Mouse (Mus musculus) forebrain, embryonic 16.5 days (tissue): ENCODE measurements at regions not wholly inside any gene's neighbourhood (a gene's known extent, or its start where the extent isn't known, plus 50 kb on each side); places are given as distances from the start of the nearest gene placed in this dataset.
A peak's percentile ranks its signal among the peaks of the same experiment; 100 is the strongest.
"Not testable (repeated sequence)": the region's sequence is repeated elsewhere in the genome, so short reads cannot be mapped to it uniquely, and the experiment has no call there.

ENCODE experiments used
- ATAC-seq: fragments of 200-750 bp; cut with Nextera tagmentation; 2 replicates; pipeline ENCODE4 v1.8.0; 2017; ENCODE audit warnings: mild to moderate bottlenecking, moderate library complexity
- H3K27ac ChIP-seq: fragments of 300-500 bp; sonication (generic); 2 replicates; pipeline ENCODE4 v1.5.1; 2014; ENCODE audit warnings: low read length, control low read depth
- H3K27me3 ChIP-seq: fragments of 300-500 bp; sonication (generic); replicated peaks from 2 replicates; pipeline ENCODE4 v1.6.1; 2014; ENCODE audit warnings: low read length; ENCODE audit not compliant: control insufficient read depth, insufficient read depth
- H3K36me3 ChIP-seq: fragments of 300-500 bp; sonication (generic); 2 replicates; pipeline ENCODE4 v1.6.1; 2014; ENCODE audit not compliant: control insufficient read depth, insufficient read depth
- H3K4me1 ChIP-seq: fragments of 300-500 bp; sonication (generic); replicated peaks from 2 replicates; pipeline ENCODE4 v1.6.1; 2014; ENCODE audit warnings: low read length; ENCODE audit not compliant: control insufficient read depth, insufficient read depth
- H3K4me2 ChIP-seq: fragments of 300-500 bp; sonication (generic); 2 replicates; pipeline ENCODE4 v1.6.1; 2014; ENCODE audit warnings: mild to moderate bottlenecking, low read length, control low read depth
- H3K4me3 ChIP-seq: fragments of 300-500 bp; sonication (generic); replicated peaks from 2 replicates; pipeline ENCODE4 v1.5.1; 2014; ENCODE audit warnings: mild to moderate bottlenecking, low read length, control low read depth
- H3K9ac ChIP-seq: fragments of 300-500 bp; sonication (generic); replicated peaks from 2 replicates; pipeline ENCODE4 v1.6.1; 2014; ENCODE audit warnings: low read depth, low read length, control low read depth
- H3K9me3 ChIP-seq: fragments of 300-500 bp; sonication (generic); 2 replicates; pipeline ENCODE4 v1.6.1; 2016; ENCODE audit warnings: low read length; ENCODE audit not compliant: control insufficient read depth
- WGBS: fragments of 180-500 bp; shearing (Covaris S2); extraction: QIAGEN DNeasy Blood & Tissue Kit; methylation state at CpG from one replicate; pipeline ENCODE4 v1.1.7; 2014; 5-methylcytosine and 5-hydroxymethylcytosine counted together

GRCm38 (mm10) chr13:69129056-69129620 is 129.8 kb upstream of the Adcy2 start:
- WGBS = 66% methylated on average over 8 of the region's 8 CpGs
- Histone ChIP-seq H3K27ac (no peak overlapping the region), H3K4me1 (no peaks in the 10 kb centered on the region), H3K27me3 (no peaks in the 10 kb centered on the region), H3K4me3 (no peak overlapping the region), H3K4me2 (no peak overlapping the region), H3K9ac (no peak overlapping the region), H3K36me3 (no peaks in the 10 kb centered on the region), H3K9me3 (no peaks in the 10 kb centered on the region)
- no peak for ATAC-seq

GRCm38 (mm10) chr13:69127522-69127921 is 128.2 kb upstream of the Adcy2 start:
- Histone ChIP-seq H3K9me3 (no peaks in the 10 kb centered on the region), H3K4me2 (no peak overlapping the region), H3K36me3 (no peaks in the 10 kb centered on the region), H3K27me3 (no peaks in the 10 kb centered on the region), H3K9ac (no peak overlapping the region), H3K27ac (no peak overlapping the region), H3K4me3 (no peak overlapping the region), H3K4me1 (no peaks in the 10 kb centered on the region)
- ATAC-seq = no peak
- 54% methylated on average over 3 of the region's 3 CpGs for WGBS

- 96% methylated on average over 8 of the region's 8 CpGs for WGBS
- H3K27me3 ChIP-seq, H3K9me3 ChIP-seq, H3K9ac ChIP-seq, H3K4me3 ChIP-seq, H3K4me2 ChIP-seq, ATAC-seq, H3K36me3 ChIP-seq, H3K4me1 ChIP-seq, H3K27ac ChIP-seq: not testable (repeated sequence)
Measured at GRCm38 (mm10) chr13:69118743-69119142, 119.4 kb upstream of the Adcy2 start.

GRCm38 (mm10) chr13:69109168-69109567 is 109.8 kb upstream of the Adcy2 start:
- no peaks in the 10 kb centered on the region for H3K9me3 ChIP-seq
- H3K4me1 ChIP-seq = no peaks in the 10 kb centered on the region
- no peak overlapping the region for H3K9ac ChIP-seq
- no peaks in the 10 kb centered on the region for H3K27me3 ChIP-seq
- ATAC-seq = no peak
- no peaks in the 10 kb centered on the region for H3K36me3 ChIP-seq
- no peak overlapping the region for H3K4me3 ChIP-seq
- no peak overlapping the region for H3K4me2 ChIP-seq
- no peak overlapping the region for H3K27ac ChIP-seq
- WGBS = 37% methylated on average over 2 of the region's 2 CpGs

GRCm38 (mm10) chr13:69086613-69087012 is 87.3 kb upstream of the Adcy2 start:
- Histone ChIP-seq H3K27ac (no peak overlapping the region), H3K4me2 (no peak overlapping the region), H3K9ac (no peak overlapping the region), H3K27me3 (no peaks in the 10 kb centered on the region), H3K4me3 (no peak overlapping the region), H3K36me3 (no peaks in the 10 kb centered on the region), H3K4me1 (no peaks in the 10 kb centered on the region), H3K9me3 (no peaks in the 10 kb centered on the region)
- WGBS = 50% methylated on average over 1 of the region's 1 CpGs
- no peak for ATAC-seq

GRCm38 (mm10) chr13:69070336-69070735 is 71.0 kb upstream of the Adcy2 start:
- no peak for ATAC-seq
- H3K9me3 ChIP-seq = no peaks in the 10 kb centered on the region

GRCm38 (mm10) chr13:69069817-69070216 is 70.5 kb upstream of the Adcy2 start:
- Histone ChIP-seq H3K4me1 (no peaks in the 10 kb centered on the region), H3K9me3 (no peaks in the 10 kb centered on the region), H3K36me3 (no peaks in the 10 kb centered on the region), H3K4me3 (no peak overlapping the region), H3K9ac (no peak overlapping the region), H3K4me2 (no peak overlapping the region), H3K27me3 (no peaks in the 10 kb centered on the region), H3K27ac (no peak overlapping the region)
- no peak for ATAC-seq
- WGBS = 88% methylated on average over 3 of the region's 3 CpGs

More at GRCm38 (mm10) chr13:69070336-69070735, 71.0 kb upstream of the Adcy2 start:
- Histone ChIP-seq H3K4me1 (no peaks in the 10 kb centered on the region), H3K27ac (no peak overlapping the region), H3K27me3 (no peaks in the 10 kb centered on the region), H3K9ac (no peak overlapping the region), H3K4me3 (no peak overlapping the region), H3K4me2 (no peak overlapping the region), H3K36me3 (no peaks in the 10 kb centered on the region)

GRCm38 (mm10) chr13:69066636-69067035 is 67.3 kb upstream of the Adcy2 start:
- no peaks in the 10 kb centered on the region for H3K27me3 ChIP-seq
- no peaks in the 10 kb centered on the region for H3K4me1 ChIP-seq
- H3K4me3 ChIP-seq = no peak overlapping the region
- WGBS = 86% methylated on average over 2 of the region's 2 CpGs
- H3K27ac ChIP-seq = no peak overlapping the region
- no peak overlapping the region for H3K4me2 ChIP-seq
- H3K9ac ChIP-seq = no peak overlapping the region
- H3K36me3 ChIP-seq = no peaks in the 10 kb centered on the region
- ATAC-seq = no peak
- H3K9me3 ChIP-seq = no peaks in the 10 kb centered on the region

GRCm38 (mm10) chr13:69065285-69065684 is 65.9 kb upstream of the Adcy2 start:
- ATAC-seq = no peak
- Histone ChIP-seq H3K9ac (no peak overlapping the region), H3K27me3 (no peaks in the 10 kb centered on the region), H3K4me2 (no peak overlapping the region), H3K9me3 (no peaks in the 10 kb centered on the region), H3K4me1 (no peaks in the 10 kb centered on the region), H3K36me3 (no peaks in the 10 kb centered on the region), H3K4me3 (no peak overlapping the region), H3K27ac (no peak overlapping the region)
- 87% methylated on average over 8 of the region's 8 CpGs for WGBS

GRCm38 (mm10) chr13:69062692-69063233 is 63.4 kb upstream of the Adcy2 start:
- 39% methylated on average over 3 of the region's 3 CpGs for WGBS

More at GRCm38 (mm10) chr13:69062692-69063233, 63.4 kb upstream of the Adcy2 start:
- no peak overlapping the region for H3K4me2 ChIP-seq
- no peaks in the 10 kb centered on the region for H3K9me3 ChIP-seq
- H3K4me3 ChIP-seq = no peak overlapping the region
- no peak overlapping the region for H3K9ac ChIP-seq
- H3K4me1 ChIP-seq = no peaks in the 10 kb centered on the region
- no peak overlapping the region for H3K27ac ChIP-seq
- no peaks in the 10 kb centered on the region for H3K36me3 ChIP-seq
- no peaks in the 10 kb centered on the region for H3K27me3 ChIP-seq
- peak; percentile 26; the same call in 1 of the 2 replicates for ATAC-seq
